Mouse (Mus musculus) embryonic facial prominence, embryonic 12.5 days (tissue): ENCODE measurements around the gene Pacsin3. TPM values are rescaled to one million over a fixed set of nuclear protein-coding genes. Genes with fewer than 3 reads are reported as not detected.
"Not testable (repeated sequence)": the region's sequence is repeated elsewhere in the genome, so short reads cannot be mapped to it uniquely, and the experiment has no call there.

ENCODE experiments used
- ATAC-seq: fragments of 200-750 bp; cut with Nextera tagmentation; 2 replicates; pipeline ENCODE4 v1.8.0; 2017; ENCODE audit not compliant: insufficient number of reproducible peaks, insufficient read depth, low FRiP score, low TSS enrichment
- H3K27ac ChIP-seq: fragments of 300-500 bp; sonication (generic); 2 replicates; pipeline ENCODE4 v1.5.1; 2016; ENCODE audit warnings: mild to moderate bottlenecking
- H3K27me3 ChIP-seq: fragments of 300-500 bp; sonication (generic); 2 replicates; pipeline ENCODE4 v1.6.1; 2016; ENCODE audit warnings: mild to moderate bottlenecking, moderate library complexity
- H3K36me3 ChIP-seq: fragments of 300-500 bp; sonication (generic); 2 replicates; pipeline ENCODE4 v1.6.1; 2016; ENCODE audit warnings: mild to moderate bottlenecking
- H3K4me1 ChIP-seq: fragments of 300-500 bp; sonication (generic); 2 replicates; pipeline ENCODE4 v1.6.1; 2016
- H3K4me2 ChIP-seq: fragments of 300-500 bp; sonication (generic); replicated peaks from 2 replicates; pipeline ENCODE4 v1.6.1; 2016; ENCODE audit warnings: mild to moderate bottlenecking, moderate library complexity
- H3K4me3 ChIP-seq: fragments of 300-500 bp; sonication (generic); 2 replicates; pipeline ENCODE4 v1.5.1; 2016; ENCODE audit warnings: mild to moderate bottlenecking
- H3K9ac ChIP-seq: fragments of 300-500 bp; sonication (generic); 2 replicates; pipeline ENCODE4 v1.6.1; 2016; ENCODE audit warnings: mild to moderate bottlenecking, moderate library complexity
- H3K9me3 ChIP-seq: fragments of 300-500 bp; sonication (generic); 2 replicates; pipeline ENCODE4 v1.6.1; 2016; ENCODE audit warnings: mild to moderate bottlenecking, moderate library complexity
- WGBS: fragments of 180-500 bp; shearing (Covaris S2); methylation state at CpG from one replicate; pipeline ENCODE4 v1.1.7; 2016; 5-methylcytosine and 5-hydroxymethylcytosine counted together
- polyA plus RNA-seq: library from polyadenylated mRNA; unstranded; fragments of >200 nt; fragmentation: Nextera tagmentation; extraction: Ambion mirVana; gene quantifications from 2 replicates; pipeline ENCODE4 v1.2.1, GENCODE M21; 2016

The Pacsin3 gene
- 39.9 and 40.9 TPM in 2 replicates for polyA plus RNA-seq

GRCm38 (mm10) chr2:91255661-91256150 is at the start of gene Pacsin3:
Pacsin3 (plus strand) TSS chr2:91255954.
- peaks cover 39% of the 10 kb centered on the region for H3K4me1 ChIP-seq
- H3K9me3 ChIP-seq: no peaks in the 10 kb centered on the region
- H3K36me3 ChIP-seq: peaks cover 5% of the 10 kb centered on the region
- H3K4me3 ChIP-seq: peak within 1 kb of the TSS; percentile 68
- peaks cover 5% of the 10 kb centered on the region; the same call in 1 of the 2 replicates for H3K27me3 ChIP-seq
- under 1% methylated on average over 27 of the region's 27 CpGs for WGBS
- peak within 1 kb of the TSS; percentile 65 for H3K9ac ChIP-seq
- peak; percentile 45 for ATAC-seq
- H3K27ac ChIP-seq: peak within 1 kb of the TSS; percentile 78
- peak within 1 kb of the TSS; percentile 73 for H3K4me2 ChIP-seq

GRCm38 (mm10) chr2:91206254-91206775 is 49.4 kb upstream of the Pacsin3 start:
- Histone ChIP-seq H3K4me3 (no peak overlapping the region), H3K9me3 (no peaks in the 10 kb centered on the region), H3K4me2 (no peak overlapping the region), H3K9ac (no peak overlapping the region), H3K27me3 (no peaks in the 10 kb centered on the region), H3K27ac (no peak overlapping the region), H3K4me1 (peaks cover 12% of the 10 kb centered on the region; the same call in 1 of the 2 replicates), H3K36me3 (peaks cover 58% of the 10 kb centered on the region)
- 90% methylated on average over 9 of the region's 9 CpGs for WGBS
- ATAC-seq: no peak

- H3K9ac ChIP-seq: no peak overlapping the region
- no peak for ATAC-seq
Measured at GRCm38 (mm10) chr2:91213311-91213710, 42.4 kb upstream of the Pacsin3 start.

GRCm38 (mm10) chr2:91217032-91217431 is 38.7 kb upstream of the Pacsin3 start:
- Histone ChIP-seq H3K27ac (no peak overlapping the region), H3K9me3 (no peaks in the 10 kb centered on the region), H3K4me1 (no peaks in the 10 kb centered on the region), H3K9ac (no peak overlapping the region), H3K4me3 (no peak overlapping the region), H3K4me2 (no peak overlapping the region), H3K36me3 (peaks cover 16% of the 10 kb centered on the region), H3K27me3 (no peaks in the 10 kb centered on the region)
- no peak for ATAC-seq
- 67% methylated on average over 4 of the region's 4 CpGs for WGBS

More at GRCm38 (mm10) chr2:91213311-91213710, 42.4 kb upstream of the Pacsin3 start:
- no peak overlapping the region for H3K4me3 ChIP-seq
- no peaks in the 10 kb centered on the region for H3K9me3 ChIP-seq
- peaks cover 50% of the 10 kb centered on the region for H3K36me3 ChIP-seq
- no peak overlapping the region for H3K27ac ChIP-seq
- no peaks in the 10 kb centered on the region for H3K27me3 ChIP-seq
- no peak overlapping the region for H3K4me2 ChIP-seq
- no peaks in the 10 kb centered on the region for H3K4me1 ChIP-seq

- Histone ChIP-seq H3K27me3 (no peaks in the 10 kb centered on the region), H3K36me3 (peaks cover 3% of the 10 kb centered on the region; the same call in 1 of the 2 replicates), H3K4me2 (no peak overlapping the region), H3K27ac (no peak overlapping the region), H3K4me3 (no peak overlapping the region), H3K9me3 (no peaks in the 10 kb centered on the region), H3K9ac (no peak overlapping the region), H3K4me1 (no peaks in the 10 kb centered on the region)
- WGBS: 94% methylated on average over 3 of the region's 3 CpGs
- ATAC-seq: no peak
Measured at GRCm38 (mm10) chr2:91220501-91220900, 35.3 kb upstream of the Pacsin3 start.

GRCm38 (mm10) chr2:91223614-91224013 is 32.1 kb upstream of the Pacsin3 start:
- Histone ChIP-seq H3K9me3 (no peaks in the 10 kb centered on the region), H3K27me3 (no peaks in the 10 kb centered on the region), H3K4me3 (no peak overlapping the region), H3K27ac (no peak overlapping the region), H3K4me2 (no peak overlapping the region), H3K4me1 (no peaks in the 10 kb centered on the region), H3K9ac (no peak overlapping the region), H3K36me3 (no peaks in the 10 kb centered on the region)
- 80% methylated on average over 2 of the region's 2 CpGs for WGBS
- ATAC-seq: no peak

- Histone ChIP-seq H3K9me3 (no peaks in the 10 kb centered on the region), H3K9ac (no peak overlapping the region), H3K27me3 (no peaks in the 10 kb centered on the region), H3K4me2 (no peak overlapping the region), H3K4me1 (no peaks in the 10 kb centered on the region), H3K27ac (no peak overlapping the region), H3K4me3 (no peak overlapping the region), H3K36me3 (no peaks in the 10 kb centered on the region)
- no peak for ATAC-seq
- WGBS: 62% methylated on average over 2 of the region's 2 CpGs
Measured at GRCm38 (mm10) chr2:91229735-91230134, 26.0 kb upstream of the Pacsin3 start.

- H3K4me2 ChIP-seq: peak within 1 kb of the TSS; percentile 76
- H3K4me1 ChIP-seq: no peaks in the 10 kb centered on the region; the same call in 1 of the 2 replicates
- H3K36me3 ChIP-seq: no peaks in the 10 kb centered on the region
- H3K27me3 ChIP-seq: no peaks in the 10 kb centered on the region
- 1% methylated on average over 48 of the region's 48 CpGs for WGBS
- H3K27ac ChIP-seq: peak within 1 kb of the TSS; percentile 84
- H3K9me3 ChIP-seq: no peaks in the 10 kb centered on the region
- H3K4me3 ChIP-seq: peak within 1 kb of the TSS; percentile 63
- ATAC-seq: peak; percentile 97
- H3K9ac ChIP-seq: peak within 1 kb of the TSS; percentile 60
Measured at GRCm38 (mm10) chr2:91236601-91237510, 18.9 kb upstream of the Pacsin3 start, which contains the start of gene Ddb2. Ddb2 (minus strand) TSS chr2:91236982.

- Histone ChIP-seq H3K27ac (peak overlapping the region; percentile 84), H3K4me3 (peak overlapping the region; percentile 63), H3K4me2 (peak overlapping the region; percentile 76), H3K9ac (peak overlapping the region; percentile 60; the same call in 1 of the 2 replicates)
- ATAC-seq: peak; percentile 50
- H3K36me3 ChIP-seq, H3K4me1 ChIP-seq, H3K9me3 ChIP-seq, H3K27me3 ChIP-seq: not testable (repeated sequence)
- WGBS: 20% methylated on average over 4 of the region's 4 CpGs
Measured at GRCm38 (mm10) chr2:91237511-91238080, 18.2 kb upstream of the Pacsin3 start.

- peaks cover 4% of the 10 kb centered on the region; the same call in 1 of the 2 replicates for H3K4me1 ChIP-seq
- no peak for ATAC-seq
- H3K9ac ChIP-seq: no peak overlapping the region
- no peaks in the 10 kb centered on the region for H3K27me3 ChIP-seq
- no peak overlapping the region for H3K4me2 ChIP-seq
- no peaks in the 10 kb centered on the region for H3K36me3 ChIP-seq
- no peaks in the 10 kb centered on the region for H3K9me3 ChIP-seq
- no peak overlapping the region for H3K4me3 ChIP-seq
- H3K27ac ChIP-seq: no peak overlapping the region
- WGBS: 70% methylated on average over 5 of the region's 5 CpGs
Measured at GRCm38 (mm10) chr2:91242547-91242946, 13.2 kb upstream of the Pacsin3 start.

GRCm38 (mm10) chr2:91243416-91243815 is 12.3 kb upstream of the Pacsin3 start:
- no peak overlapping the region; the same call in 1 of the 2 replicates for H3K27ac ChIP-seq
- no peak for ATAC-seq
- WGBS: 59% methylated on average over 3 of the region's 3 CpGs

More at GRCm38 (mm10) chr2:91243416-91243815, 12.3 kb upstream of the Pacsin3 start:
- Histone ChIP-seq H3K4me2 (no peak overlapping the region), H3K4me3 (no peak overlapping the region), H3K4me1 (0 out of 2 replicates have a peak, but pooled peaks cover 4% of the 10 kb centered on the region), H3K9me3 (no peaks in the 10 kb centered on the region), H3K27me3 (no peaks in the 10 kb centered on the region), H3K36me3 (no peaks in the 10 kb centered on the region), H3K9ac (no peak overlapping the region)
